Mouse (Mus musculus) naive thymus-derived CD4-positive, alpha-beta T cell, adult 5 months (primary cell): ENCODE measurements around the gene Abcb7. TPM values are rescaled to one million over a fixed set of nuclear protein-coding genes. Genes with fewer than 3 reads are reported as not detected.

ENCODE experiments used
- polyA plus RNA-seq: library from polyadenylated mRNA; unstranded; fragments of 100-300 nt; shearing (Covaris generic); gene quantifications from one replicate; pipeline ENCODE4 v1.2.1, GENCODE M21; 2017

The Abcb7 gene
- 13.1 TPM for polyA plus RNA-seq

GRCm38 (mm10) chrX:104413183-104413983, at the start of gene Abcb7:
Gene Abcb7, minus strand, starts transcription at chrX:104413856.

Other genes starting within 250 kb of the Abcb7 start
- gene Nexmif, start 212.7 kb downstream of the Abcb7 start, polyA plus RNA-seq = not detected
- 2.6 TPM for gene Uprt, start 69.0 kb upstream of the Abcb7 start, polyA plus RNA-seq